Mouse (Mus musculus): ENCODE results near the gene Fam71f2.

DNA sequence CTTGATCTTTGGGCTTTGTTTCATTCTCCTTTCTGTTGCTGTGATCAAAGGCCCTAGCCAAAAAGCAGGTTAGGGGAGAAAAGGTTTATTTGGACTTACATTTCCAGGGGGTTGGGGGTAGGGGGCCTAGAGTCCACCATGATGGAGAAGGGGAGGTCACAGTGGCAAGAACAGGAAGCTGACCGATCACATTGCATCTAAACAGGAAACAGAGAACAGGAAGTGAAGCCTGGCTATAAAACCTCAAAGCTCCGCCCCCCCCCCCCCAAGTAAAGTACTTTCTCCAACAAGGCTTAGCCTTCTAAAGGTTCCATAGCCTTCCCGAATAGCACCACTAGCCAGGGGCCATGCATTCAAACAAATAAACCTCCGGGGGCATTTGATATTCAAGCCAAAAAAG lies 43.3 kb downstream of the Fam71f2 start:
- TF ChIP-seq CTCF (IDR thresholded peaks at IDR 0.05; ENCODE audit: extremely low read depth, insufficient read length, insufficient replicate concordance, low read depth, low read length) (no peak), POLR2A (IDR thresholded peaks at IDR 0.05; ENCODE audit: low read depth, low read length) (no peak)
